Mouse (Mus musculus) intestine, embryonic 15.5 days (tissue): Measurements from ENCODE around the gene Rbms1. TPM values are rescaled to one million over a fixed set of nuclear protein-coding genes. Genes with fewer than 3 reads are reported as not detected.

Experiments used
- ATAC-seq: fragments of 200-750 bp; cut with Nextera tagmentation; 2 replicates; pipeline ENCODE4 v1.8.0; 2017; ENCODE audit warnings: moderate TSS enrichment, moderate library complexity
- H3K27ac ChIP-seq: fragments of 300-500 bp; sonication (generic); 2 replicates; pipeline ENCODE4 v1.5.1; 2015; ENCODE audit warnings: mild to moderate bottlenecking, inconsistent platforms
- H3K27me3 ChIP-seq: fragments of 300-500 bp; sonication (generic); replicated peaks from 2 replicates; pipeline ENCODE4 v1.6.1; 2015; ENCODE audit warnings: inconsistent platforms
- H3K36me3 ChIP-seq: fragments of 300-500 bp; sonication (generic); 2 replicates; pipeline ENCODE4 v1.6.1; 2015; ENCODE audit warnings: inconsistent platforms
- H3K4me1 ChIP-seq: fragments of 300-500 bp; sonication (generic); replicated peaks from 2 replicates; pipeline ENCODE4 v1.6.1; 2015; ENCODE audit warnings: inconsistent platforms
- H3K4me2 ChIP-seq: fragments of 300-500 bp; sonication (generic); replicated peaks from 2 replicates; pipeline ENCODE4 v1.6.1; 2015; ENCODE audit warnings: mild to moderate bottlenecking, inconsistent platforms
- H3K4me3 ChIP-seq: fragments of 300-500 bp; sonication (generic); replicated peaks from 2 replicates; pipeline ENCODE4 v1.5.1; 2015; ENCODE audit warnings: inconsistent platforms
- H3K9ac ChIP-seq: fragments of 300-500 bp; sonication (generic); 2 replicates; pipeline ENCODE4 v1.6.1; 2015; ENCODE audit warnings: inconsistent platforms
- H3K9me3 ChIP-seq: fragments of 300-500 bp; sonication (generic); 2 replicates; pipeline ENCODE4 v1.6.1; 2016; ENCODE audit warnings: inconsistent platforms
- WGBS: fragments of 180-500 bp; shearing (Covaris S2); methylation state at CpG from one replicate; pipeline ENCODE4 v1.1.7; 2015; 5-methylcytosine and 5-hydroxymethylcytosine counted together
- polyA plus RNA-seq: library from polyadenylated mRNA; unstranded; fragments of >200 nt; fragmentation: Nextera tagmentation; extraction: Ambion mirVana; gene quantifications from 2 replicates; pipeline ENCODE4 v1.2.1, GENCODE M21; 2015

Rbms1 gene
- polyA plus RNA-seq, 1 experiment from 2014 or later: 83.3 TPM

DNA sequence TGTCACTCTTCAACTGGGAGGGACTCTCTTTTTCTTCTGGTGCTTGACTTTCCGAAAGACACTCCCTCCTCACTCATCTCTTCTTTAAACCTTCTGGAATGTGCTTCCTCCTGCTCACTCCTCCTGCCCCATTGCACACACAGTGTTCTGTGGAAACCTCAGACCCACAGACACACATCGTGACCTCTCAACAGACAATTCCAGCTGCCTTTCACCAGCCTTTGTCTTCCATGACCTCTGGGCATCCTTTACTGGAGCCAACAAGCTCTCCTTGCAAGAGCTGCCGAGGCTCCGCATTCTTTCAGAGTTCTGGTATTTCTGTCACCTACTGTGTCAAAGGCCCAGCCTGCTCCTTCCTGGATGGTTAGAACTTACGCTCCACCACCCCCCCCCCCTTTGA, 92.0 kb downstream of the Rbms1 start:
- no peaks in the 10 kb centered on the region for H3K27me3 ChIP-seq
- no peak overlapping the region for H3K27ac ChIP-seq
- H3K4me3 ChIP-seq: no peak overlapping the region
- no peak overlapping the region for H3K9ac ChIP-seq
- no peak overlapping the region for H3K4me2 ChIP-seq
- ATAC-seq: 0 out of 2 replicates have a peak, but pooled peaks have one; percentile 31
- no peaks in the 10 kb centered on the region for H3K36me3 ChIP-seq
- no peaks in the 10 kb centered on the region for H3K9me3 ChIP-seq
- H3K4me1 ChIP-seq: peaks cover 23% of the 10 kb centered on the region
- 56% methylated on average over 5 of the region's 5 CpGs for WGBS

- WGBS: 35% methylated on average over 4 of the region's 4 CpGs
Measured at GRCm38 (mm10) chr2:60870450-60870849, 92.5 kb downstream of the Rbms1 start.

GRCm38 (mm10) chr2:60869001-60869743, 93.8 kb downstream of the Rbms1 start:
- Histone ChIP-seq H3K27me3 (no peaks in the 10 kb centered on the region), H3K4me2 (no peak overlapping the region), H3K9me3 (no peaks in the 10 kb centered on the region), H3K4me1 (peaks cover 33% of the 10 kb centered on the region), H3K27ac (no peak overlapping the region), H3K4me3 (no peak overlapping the region), H3K36me3 (no peaks in the 10 kb centered on the region), H3K9ac (no peak overlapping the region)
- no peak for ATAC-seq
- WGBS: 47% methylated on average over 12 of the region's 12 CpGs

More at GRCm38 (mm10) chr2:60870450-60870849, 92.5 kb downstream of the Rbms1 start:
- no peaks in the 10 kb centered on the region for H3K27me3 ChIP-seq
- no peaks in the 10 kb centered on the region for H3K9me3 ChIP-seq
- no peak overlapping the region for H3K9ac ChIP-seq
- H3K4me1 ChIP-seq: peaks cover 23% of the 10 kb centered on the region
- ATAC-seq: peak; percentile 47; the same call in 1 of the 2 replicates
- no peak overlapping the region for H3K27ac ChIP-seq
- no peak overlapping the region for H3K4me3 ChIP-seq
- H3K4me2 ChIP-seq: no peak overlapping the region
- H3K36me3 ChIP-seq: no peaks in the 10 kb centered on the region

- Histone ChIP-seq H3K4me1 (peaks cover 40% of the 10 kb centered on the region), H3K9me3 (no peaks in the 10 kb centered on the region), H3K36me3 (no peaks in the 10 kb centered on the region), H3K27ac (no peak overlapping the region), H3K4me3 (no peak overlapping the region), H3K4me2 (no peak overlapping the region), H3K27me3 (no peaks in the 10 kb centered on the region), H3K9ac (no peak overlapping the region)
- 68% methylated on average over 4 of the region's 4 CpGs for WGBS
- no peak for ATAC-seq
Measured at GRCm38 (mm10) chr2:60868060-60868662, 94.8 kb downstream of the Rbms1 start.

- Histone ChIP-seq H3K4me1 (peaks cover 37% of the 10 kb centered on the region), H3K27ac (no peak overlapping the region), H3K4me2 (no peak overlapping the region), H3K27me3 (no peaks in the 10 kb centered on the region), H3K36me3 (no peaks in the 10 kb centered on the region), H3K9me3 (no peaks in the 10 kb centered on the region), H3K9ac (no peak overlapping the region), H3K4me3 (no peak overlapping the region)
- no peak for ATAC-seq
- WGBS: 80% methylated on average over 8 of the region's 8 CpGs
Measured at GRCm38 (mm10) chr2:60867304-60867703, 95.7 kb downstream of the Rbms1 start.

DNA sequence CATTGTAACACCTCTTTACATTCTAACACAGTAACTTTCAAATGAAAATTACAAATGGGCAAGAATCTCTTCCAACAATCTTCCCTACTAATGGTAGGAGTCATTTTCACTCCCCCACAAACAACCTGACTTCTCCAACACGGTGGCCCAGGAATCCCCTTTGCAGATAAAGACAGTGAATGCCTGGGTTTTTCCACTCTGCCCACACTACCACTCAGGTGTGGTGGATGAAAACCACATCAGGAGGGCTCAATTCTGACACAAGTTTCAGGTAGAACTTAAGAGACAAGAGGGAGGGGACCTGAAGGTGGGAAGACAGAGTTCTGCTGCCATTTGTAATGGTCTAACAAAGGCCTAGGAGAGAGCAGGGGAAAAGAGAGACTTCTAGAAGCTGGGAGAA, 97.1 kb downstream of the Rbms1 start:
- Histone ChIP-seq H3K27me3 (no peaks in the 10 kb centered on the region), H3K4me1 (peaks cover 29% of the 10 kb centered on the region)
- 49% methylated on average over 1 of the region's 1 CpGs for WGBS

DNA sequence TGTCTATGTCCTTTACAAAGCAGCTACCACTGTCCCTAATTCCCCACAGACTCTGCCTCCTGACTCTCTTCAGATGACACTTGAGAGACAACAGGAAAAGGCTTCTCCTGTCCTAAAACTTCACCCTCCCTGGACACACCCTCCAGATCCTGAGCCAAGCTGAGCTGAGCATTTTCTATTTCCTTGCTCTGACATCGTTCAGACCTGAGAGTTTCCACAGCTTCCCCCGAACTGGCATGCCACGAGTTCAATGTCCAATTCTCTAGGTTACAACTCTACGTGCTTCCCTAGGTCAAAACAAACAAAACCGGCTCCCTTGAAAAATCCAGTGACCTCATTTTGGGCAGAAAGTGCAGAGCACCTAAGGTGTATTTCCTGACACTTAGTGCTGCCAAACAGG, 98.0 kb downstream of the Rbms1 start:
- 14% methylated on average over 5 of the region's 5 CpGs for WGBS
- Histone ChIP-seq H3K9ac (no peak overlapping the region), H3K27ac (no peak overlapping the region), H3K4me3 (no peak overlapping the region), H3K27me3 (no peaks in the 10 kb centered on the region), H3K36me3 (no peaks in the 10 kb centered on the region), H3K9me3 (no peaks in the 10 kb centered on the region), H3K4me2 (no peak overlapping the region), H3K4me1 (peaks cover 24% of the 10 kb centered on the region; the same call in 1 of the 2 replicates)
- ATAC-seq: peak; percentile 77

More for the DNA sequence above, 97.1 kb downstream of the Rbms1 start:
- H3K9me3 ChIP-seq: no peaks in the 10 kb centered on the region
- H3K9ac ChIP-seq: no peak overlapping the region
- H3K27ac ChIP-seq: no peak overlapping the region
- H3K4me3 ChIP-seq: no peak overlapping the region
- no peak overlapping the region for H3K4me2 ChIP-seq
- no peak for ATAC-seq
- no peaks in the 10 kb centered on the region for H3K36me3 ChIP-seq

DNA sequence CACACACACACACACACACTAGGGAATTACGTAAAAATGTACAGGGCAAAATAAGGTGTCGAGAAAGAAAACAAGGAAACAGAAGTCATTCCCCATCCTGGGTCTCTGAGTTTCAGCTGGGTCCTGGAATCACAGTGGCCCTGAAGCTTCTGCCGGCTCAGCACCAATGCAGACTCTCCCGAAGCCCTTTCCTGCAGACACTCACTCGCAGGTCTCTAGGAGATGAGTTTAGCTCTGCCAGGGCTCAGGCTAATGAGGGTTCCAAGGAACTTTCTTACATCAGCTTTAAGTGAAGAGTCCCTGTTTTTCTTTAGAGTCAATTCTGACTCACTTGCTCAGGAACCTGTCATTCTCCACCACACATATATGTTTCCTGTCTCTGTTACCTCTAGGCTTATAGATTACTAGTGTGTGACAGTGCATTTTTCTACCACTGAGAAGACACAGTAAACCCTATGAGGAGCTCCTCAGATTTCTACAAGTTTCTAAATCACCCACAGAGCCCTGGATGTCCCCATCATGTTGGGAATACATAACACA, 98.7 kb downstream of the Rbms1 start:
- Histone ChIP-seq H3K4me1 (peaks cover 24% of the 10 kb centered on the region; the same call in 1 of the 2 replicates), H3K9ac (no peak overlapping the region), H3K4me2 (no peak overlapping the region), H3K4me3 (no peak overlapping the region), H3K36me3 (no peaks in the 10 kb centered on the region), H3K9me3 (no peaks in the 10 kb centered on the region), H3K27me3 (no peaks in the 10 kb centered on the region), H3K27ac (no peak overlapping the region)
- no peak for ATAC-seq
- 58% methylated on average over 5 of the region's 5 CpGs for WGBS

DNA sequence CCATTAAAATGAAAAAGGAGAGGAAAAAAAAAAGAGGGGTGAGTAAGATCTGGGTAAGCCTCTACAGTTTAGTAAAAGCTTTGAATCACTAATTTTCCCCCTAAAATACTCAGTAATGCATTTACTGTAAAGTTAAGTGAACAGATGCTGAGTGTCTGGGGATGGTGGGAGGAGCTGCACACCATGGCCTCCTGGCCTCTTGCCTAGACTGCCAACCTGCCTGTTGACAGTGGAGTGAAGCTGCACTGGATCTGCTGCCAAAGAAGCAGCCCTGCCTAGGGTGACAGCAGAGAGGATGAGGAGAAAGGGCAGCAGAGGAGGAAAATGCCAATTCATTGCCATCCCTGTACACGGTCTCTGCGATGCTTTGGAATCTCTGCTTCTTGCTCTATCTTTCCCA, 99.2 kb downstream of the Rbms1 start:
- Histone ChIP-seq H3K4me1 (peaks cover 24% of the 10 kb centered on the region; the same call in 1 of the 2 replicates), H3K9ac (no peak overlapping the region), H3K4me3 (no peak overlapping the region), H3K36me3 (peaks cover 1% of the 10 kb centered on the region; the same call in 1 of the 2 replicates), H3K4me2 (no peak overlapping the region), H3K27ac (no peak overlapping the region), H3K27me3 (no peaks in the 10 kb centered on the region), H3K9me3 (no peaks in the 10 kb centered on the region)
- 83% methylated on average over 2 of the region's 2 CpGs for WGBS
- ATAC-seq: no peak

DNA sequence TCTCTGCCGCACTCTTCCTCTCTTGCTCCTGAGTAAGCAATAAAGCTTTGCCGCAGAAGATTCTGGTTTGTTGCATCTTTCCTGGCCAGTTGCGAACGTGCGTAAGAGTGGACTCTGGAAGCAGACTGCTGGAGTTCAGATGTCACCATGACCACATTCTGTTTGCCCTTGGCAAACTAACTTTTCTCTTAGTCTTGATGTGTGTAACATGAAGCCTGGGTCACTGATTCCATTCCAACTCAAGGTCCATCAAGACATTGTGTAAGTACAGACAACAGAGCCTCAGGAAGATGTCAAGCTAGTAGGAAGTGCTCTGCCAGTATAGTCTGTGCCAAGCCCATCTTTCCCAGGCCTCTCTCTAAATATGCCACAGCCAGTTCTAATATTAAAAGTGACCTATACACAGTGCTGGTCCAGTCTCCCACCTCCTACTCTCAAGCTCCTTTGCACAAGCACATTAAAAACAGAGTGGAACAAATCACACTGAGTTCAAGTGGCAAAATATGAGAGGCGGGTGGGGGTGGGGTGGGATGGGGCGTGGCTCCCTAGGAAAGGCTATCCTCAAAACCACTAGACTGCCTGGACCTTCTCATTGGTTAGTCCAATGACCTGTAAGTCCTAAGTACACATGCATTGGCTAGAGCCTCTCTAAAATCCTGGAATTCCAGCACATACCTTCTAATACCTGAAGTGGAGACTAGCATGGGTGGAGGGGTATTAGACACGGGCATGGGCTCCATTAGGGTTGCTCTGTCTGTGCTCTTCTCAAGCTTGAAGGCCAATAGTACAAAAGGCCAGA, 99.9 kb downstream of the Rbms1 start:
- H3K36me3 ChIP-seq: peaks cover 3% of the 10 kb centered on the region; the same call in 1 of the 2 replicates
- WGBS: 91% methylated on average over 8 of the region's 8 CpGs
- H3K4me2 ChIP-seq: no peak overlapping the region
- H3K4me3 ChIP-seq: no peak overlapping the region
- H3K9me3 ChIP-seq: no peaks in the 10 kb centered on the region
- no peak overlapping the region for H3K27ac ChIP-seq
- no peaks in the 10 kb centered on the region for H3K27me3 ChIP-seq
- peaks cover 18% of the 10 kb centered on the region; the same call in 1 of the 2 replicates for H3K4me1 ChIP-seq
- no peak for ATAC-seq
- no peak overlapping the region for H3K9ac ChIP-seq

- Histone ChIP-seq H3K4me3 (no peak overlapping the region), H3K9me3 (no peaks in the 10 kb centered on the region), H3K9ac (no peak overlapping the region), H3K36me3 (peaks cover 3% of the 10 kb centered on the region; the same call in 1 of the 2 replicates), H3K4me1 (0 out of 2 replicates have a peak, but pooled peaks cover 4% of the 10 kb centered on the region), H3K4me2 (no peak overlapping the region), H3K27me3 (no peaks in the 10 kb centered on the region), H3K27ac (no peak overlapping the region)
- 81% methylated on average over 1 of the region's 1 CpGs for WGBS
- no peak for ATAC-seq
Measured at GRCm38 (mm10) chr2:60858116-60858515, 104.9 kb downstream of the Rbms1 start.

DNA sequence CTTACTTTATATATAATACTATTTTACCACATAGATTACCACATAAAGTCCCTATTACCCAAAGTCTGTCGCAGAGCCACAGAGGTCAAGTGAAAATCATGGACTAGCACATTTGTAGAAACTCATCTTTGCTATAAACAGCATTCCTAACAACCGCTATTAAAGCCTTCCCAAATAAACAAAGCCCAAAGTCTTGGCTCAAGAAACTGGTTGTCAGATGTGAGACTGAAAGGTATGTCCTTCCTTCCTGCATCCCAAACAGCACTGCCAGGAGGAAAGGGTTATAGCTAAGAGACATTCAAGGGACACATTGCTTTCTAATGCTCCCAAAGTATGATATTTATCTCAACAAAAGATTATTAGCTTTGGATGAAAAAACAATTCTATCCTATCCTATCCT, 106.9 kb downstream of the Rbms1 start:
- no peak overlapping the region for H3K27ac ChIP-seq
- no peak for ATAC-seq
- H3K9me3 ChIP-seq: no peaks in the 10 kb centered on the region
- H3K4me1 ChIP-seq: peaks cover 8% of the 10 kb centered on the region; the same call in 1 of the 2 replicates
- WGBS: 52% methylated on average over 2 of the region's 2 CpGs
- no peak overlapping the region for H3K4me2 ChIP-seq
- no peak overlapping the region for H3K4me3 ChIP-seq
- peaks cover 3% of the 10 kb centered on the region; the same call in 1 of the 2 replicates for H3K36me3 ChIP-seq
- H3K9ac ChIP-seq: no peak overlapping the region
- no peaks in the 10 kb centered on the region for H3K27me3 ChIP-seq
